Mouse (Mus musculus) erythroblast, embryonic 14.5 days (primary cell): Measurements from ENCODE around the gene Slc7a7. TPM values are rescaled to one million over a fixed set of nuclear protein-coding genes. Genes with fewer than 3 reads are reported as not detected.
A peak's percentile ranks its signal among the peaks of the same experiment; 100 is the strongest.

Source experiments
- H3K27me3 ChIP-seq: 2 replicates; pipeline ENCODE4 v1.6.1; 2012; ENCODE audit warnings: inconsistent platforms; ENCODE audit not compliant: control insufficient read depth
- H3K36me3 ChIP-seq: 2 replicates; pipeline ENCODE4 v1.6.1; 2012; ENCODE audit warnings: mild to moderate bottlenecking, inconsistent platforms; ENCODE audit not compliant: control insufficient read depth
- H3K4me1 ChIP-seq: 2 replicates; pipeline ENCODE4 v1.6.1; 2012; ENCODE audit warnings: inconsistent platforms; ENCODE audit not compliant: control insufficient read depth
- H3K4me3 ChIP-seq: replicated peaks from 2 replicates; pipeline ENCODE3; 2012; ENCODE audit warnings: moderate library complexity, mild to moderate bottlenecking, inconsistent platforms
- H3K9me3 ChIP-seq: 2 replicates; pipeline ENCODE4 v1.6.1; 2012; ENCODE audit warnings: low read length, inconsistent platforms, mixed read lengths; ENCODE audit not compliant: control insufficient read depth
- GATA1 ChIP-seq: IDR thresholded peaks from 2 replicates; pipeline ENCODE4 v1.6.1; 2012; ENCODE audit warnings: low read length, inconsistent platforms, mixed read lengths
- TAL1 ChIP-seq: IDR thresholded peaks from 3 replicates; pipeline ENCODE4 v1.6.1; 2012; ENCODE audit warnings: low read length, inconsistent platforms, mixed read lengths
- polyA plus RNA-seq: library from polyadenylated mRNA; stranded (reverse); fragments of >175 nt; gene quantifications from 2 replicates; pipeline ENCODE4 v1.2.3, GENCODE M21; 2012

Slc7a7 gene
- polyA plus RNA-seq, 1 experiment: 0.06 TPM

DNA sequence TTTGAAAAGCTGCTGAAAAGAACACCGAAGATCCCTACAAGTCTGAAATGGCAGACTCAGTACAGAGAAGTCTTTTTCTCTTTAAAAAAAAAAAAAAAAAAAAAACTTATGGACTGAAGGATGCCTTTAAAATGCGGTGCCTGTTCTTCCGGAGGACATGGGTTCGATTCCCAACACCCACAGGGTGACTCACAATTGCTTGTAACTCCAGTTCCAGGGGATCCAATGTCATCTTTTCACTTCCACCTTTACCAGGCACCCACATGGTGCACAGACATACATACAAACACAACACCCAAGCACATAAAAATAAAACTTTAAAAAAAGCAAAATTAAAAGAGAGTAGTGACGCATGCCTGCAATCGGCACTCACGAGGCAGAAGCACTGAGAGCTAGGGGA is 10.1 kb upstream of the Slc7a7 start:
- peak overlapping the region; percentile 93 for H3K4me3 ChIP-seq
- H3K36me3 ChIP-seq: peaks cover 19% of the 10 kb centered on the region
- H3K27me3 ChIP-seq: peaks cover 30% of the 10 kb centered on the region
- TF ChIP-seq GATA1: no peak
- TF ChIP-seq TAL1: no peak
- peaks cover 74% of the 10 kb centered on the region for H3K4me1 ChIP-seq
- H3K9me3 ChIP-seq: no peaks in the 10 kb centered on the region; the same call in 1 of the 2 replicates

- TF ChIP-seq GATA1 (no peak), TAL1 (no peak)
- Histone ChIP-seq H3K27me3 (peaks cover 21% of the 10 kb centered on the region), H3K4me1 (peaks cover 65% of the 10 kb centered on the region)
Observed at GRCm38 (mm10) chr14:54426689-54427398, 9.3 kb upstream of the Slc7a7 start, which contains the start of gene Mrpl52. TSS of gene Mrpl52 (plus strand) at chr14:54426909.

DNA sequence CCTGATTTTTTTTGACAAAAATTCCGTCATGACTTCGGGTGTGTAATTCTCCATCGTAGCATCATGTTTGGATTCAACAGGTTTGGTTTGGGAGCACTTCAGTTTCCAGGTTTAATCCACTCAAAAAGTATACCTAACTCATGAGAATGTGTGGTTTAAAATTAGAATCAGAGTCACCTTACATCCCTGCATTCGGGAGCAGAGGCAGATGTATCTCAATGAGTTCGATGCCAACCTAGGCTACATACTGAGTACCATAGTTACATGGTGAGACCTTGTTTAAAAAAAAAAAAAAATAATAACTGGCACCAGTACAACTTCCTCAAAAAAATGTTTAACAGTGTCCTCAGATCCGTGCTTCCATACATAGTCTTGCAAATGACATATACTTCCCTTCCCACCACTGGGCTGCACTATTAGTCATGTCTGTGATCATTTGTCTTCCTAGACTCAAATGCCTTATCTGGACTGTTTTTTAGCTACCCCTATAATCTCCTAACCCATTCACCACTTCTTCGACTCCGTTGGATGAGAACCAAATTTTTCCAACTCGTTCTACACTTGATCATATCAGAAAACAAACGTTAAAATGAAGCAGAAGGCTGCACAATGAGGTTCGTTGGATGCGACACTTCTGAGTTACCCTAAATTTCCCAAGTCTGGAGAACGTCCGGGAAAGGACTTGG is 8.6 kb upstream of the Slc7a7 start:
- no peaks in the 10 kb centered on the region for H3K9me3 ChIP-seq
- TF ChIP-seq TAL1: no peak
- TF ChIP-seq GATA1: no peak
- H3K36me3 ChIP-seq: peaks cover 19% of the 10 kb centered on the region
- peaks cover 58% of the 10 kb centered on the region for H3K4me1 ChIP-seq
- peaks cover 14% of the 10 kb centered on the region for H3K27me3 ChIP-seq
- peak overlapping the region; percentile 93 for H3K4me3 ChIP-seq

More at GRCm38 (mm10) chr14:54426689-54427398, 9.3 kb upstream of the Slc7a7 start, which contains the start of gene Mrpl52:
- Histone ChIP-seq H3K9me3 (no peaks in the 10 kb centered on the region; the same call in 1 of the 2 replicates), H3K36me3 (peaks cover 19% of the 10 kb centered on the region), H3K4me3 (peak within 1 kb of the TSS; percentile 93)

DNA sequence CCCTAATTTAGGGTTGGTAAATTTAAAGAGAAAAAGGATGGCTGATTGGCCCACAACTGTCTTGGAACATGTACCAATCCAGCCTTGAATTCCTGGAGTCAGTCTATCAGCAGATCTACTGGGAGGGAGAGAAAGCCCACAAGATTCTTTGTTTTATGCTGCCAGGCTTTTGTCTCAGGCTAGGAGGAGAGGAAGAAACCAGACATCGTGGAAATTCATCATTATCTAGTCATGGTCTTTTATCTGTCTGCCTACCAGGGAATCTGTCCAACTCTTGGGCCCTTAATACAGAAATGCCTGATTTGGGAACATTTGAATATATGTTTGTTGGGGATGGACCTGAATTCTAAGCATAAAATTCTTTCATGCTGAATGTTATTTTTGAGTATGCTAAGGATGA is 8.0 kb upstream of the Slc7a7 start:
- Histone ChIP-seq H3K4me1 (peaks cover 53% of the 10 kb centered on the region), H3K27me3 (peaks cover 8% of the 10 kb centered on the region), H3K9me3 (no peaks in the 10 kb centered on the region), H3K4me3 (peak overlapping the region; percentile 93), H3K36me3 (peaks cover 19% of the 10 kb centered on the region)
- TF ChIP-seq GATA1 (no peak), TAL1 (no peak)

- TF ChIP-seq GATA1 (no peak), TAL1 (no peak)
- peaks cover 13% of the 10 kb centered on the region for H3K36me3 ChIP-seq
- H3K4me1 ChIP-seq: peaks cover 50% of the 10 kb centered on the region
- H3K9me3 ChIP-seq: no peaks in the 10 kb centered on the region
- H3K4me3 ChIP-seq: peak overlapping the region; percentile 32
- 0 out of 2 replicates have a peak, but pooled peaks cover 2% of the 10 kb centered on the region for H3K27me3 ChIP-seq
Observed at GRCm38 (mm10) chr14:54424634-54425033, 7.1 kb upstream of the Slc7a7 start.

DNA sequence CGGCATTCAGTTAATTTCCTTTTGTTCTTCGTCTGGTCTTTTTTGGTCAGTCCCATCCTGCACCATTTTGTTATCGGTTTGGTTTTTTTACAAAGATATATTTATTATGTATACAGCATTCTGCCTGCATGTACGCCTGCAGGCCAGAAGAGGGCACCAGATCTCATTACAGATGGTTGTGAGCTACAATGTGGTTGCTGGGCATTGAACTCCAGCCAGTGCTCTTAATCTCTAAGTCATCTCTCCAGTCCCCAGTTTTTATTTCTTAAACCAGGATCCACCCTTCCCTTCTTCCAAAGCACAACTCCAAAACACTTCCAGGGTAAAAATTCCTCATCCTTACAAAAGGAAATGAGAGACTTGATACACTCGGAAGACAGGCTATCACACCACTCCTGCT is 5.8 kb upstream of the Slc7a7 start:
- no peaks in the 10 kb centered on the region for H3K27me3 ChIP-seq
- H3K36me3 ChIP-seq: peaks cover 3% of the 10 kb centered on the region
- no peaks in the 10 kb centered on the region for H3K9me3 ChIP-seq
- peaks cover 46% of the 10 kb centered on the region for H3K4me1 ChIP-seq
- TF ChIP-seq TAL1 (no peak), GATA1 (no peak)
- H3K4me3 ChIP-seq: no peak overlapping the region

DNA sequence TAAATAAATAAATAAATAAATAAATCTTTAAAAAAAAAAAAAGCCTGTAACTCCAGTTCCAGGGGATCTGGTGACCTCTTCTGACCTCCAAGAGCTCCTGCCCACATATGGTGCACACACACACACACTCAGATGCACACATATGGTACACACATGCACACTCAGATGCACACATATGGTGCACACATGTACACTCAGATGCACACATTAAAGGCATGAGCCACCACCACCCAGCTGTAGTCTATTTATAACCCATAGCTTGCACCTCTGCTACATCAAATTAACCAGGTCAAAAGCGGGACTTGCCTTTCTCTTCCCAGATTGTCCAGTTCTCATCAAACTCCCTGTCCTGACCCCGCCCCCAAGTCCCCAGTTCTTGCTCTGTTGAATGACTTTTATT is 3.4 kb upstream of the Slc7a7 start:
- Histone ChIP-seq H3K36me3 (no peaks in the 10 kb centered on the region; the same call in 1 of the 2 replicates), H3K4me3 (no peak overlapping the region), H3K9me3 (no peaks in the 10 kb centered on the region), H3K4me1 (peaks cover 36% of the 10 kb centered on the region), H3K27me3 (peaks cover 12% of the 10 kb centered on the region)
- no peak for TF ChIP-seq GATA1
- no peak for TF ChIP-seq TAL1

- TF ChIP-seq GATA1: no peak
- TF ChIP-seq TAL1: no peak
- H3K4me1 ChIP-seq: peaks cover 16% of the 10 kb centered on the region
- no peak overlapping the region for H3K4me3 ChIP-seq
- peaks cover 12% of the 10 kb centered on the region for H3K27me3 ChIP-seq
- no peaks in the 10 kb centered on the region for H3K9me3 ChIP-seq
- no peaks in the 10 kb centered on the region for H3K36me3 ChIP-seq
Observed at GRCm38 (mm10) chr14:54416830-54417229, 750 bp downstream of the Slc7a7 start.

- Histone ChIP-seq H3K4me3 (no peak overlapping the region), H3K27me3 (peaks cover 12% of the 10 kb centered on the region), H3K9me3 (no peaks in the 10 kb centered on the region), H3K4me1 (peaks cover 16% of the 10 kb centered on the region), H3K36me3 (no peaks in the 10 kb centered on the region)
- TF ChIP-seq TAL1: no peak
- TF ChIP-seq GATA1: no peak
Observed at GRCm38 (mm10) chr14:54416229-54416775, 1.3 kb downstream of the Slc7a7 start.
